Mouse (Mus musculus): ENCODE data around the gene Dgke. TPM values are rescaled to one million over a fixed set of nuclear protein-coding genes. Genes with fewer than 3 reads are reported as not detected.
"Not testable (repeated sequence)": the region's sequence is repeated elsewhere in the genome, so short reads cannot be mapped to it uniquely, and the experiment has no call there.

Dgke gene
- 14.8 and 15.6 TPM in 2 replicates for polyA plus RNA-seq (2015; fragmentation: Nextera tagmentation; extraction: Ambion mirVana)

DNA sequence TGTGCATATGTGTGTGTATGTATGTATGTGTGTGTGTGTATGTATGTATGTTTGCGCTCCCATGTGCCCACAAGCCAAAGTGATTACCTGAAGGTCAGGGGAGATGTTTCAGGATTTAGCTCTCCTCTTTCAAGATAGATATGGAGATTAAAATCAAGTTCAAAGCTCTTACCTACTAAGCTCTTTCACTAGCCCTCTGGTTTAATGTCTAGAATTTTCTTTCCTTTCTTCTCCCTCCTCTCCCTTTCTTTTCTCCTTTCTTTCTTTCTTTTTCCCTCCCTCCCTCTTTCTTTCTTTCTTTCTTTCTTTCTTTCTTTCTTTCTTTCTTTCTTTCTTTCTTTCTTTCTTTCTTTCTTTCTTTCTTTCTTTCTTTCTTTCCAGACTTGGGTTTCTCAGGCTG lies at the start of gene Dgke:
TSS of gene Dgke (minus strand) at position 101 of the 400 bp plus-strand sequence.
- no peaks in the 10 kb centered on the region for H3K27me3 ChIP-seq
- WGBS: 100% methylated on average over 1 of the region's 1 CpGs
- H3K4me1 ChIP-seq (replicated peaks): no peaks in the 10 kb centered on the region
- H3K4me3 ChIP-seq: no peak within 1 kb of the TSS
- no peaks in the 10 kb centered on the region for H3K36me3 ChIP-seq
- H3K9ac ChIP-seq: no peak within 1 kb of the TSS
- H3K9me3 ChIP-seq: no peaks in the 10 kb centered on the region
- ATAC-seq (ENCODE audit: low FRiP score): no peak
- no peak within 1 kb of the TSS for H3K4me2 ChIP-seq
- no peak within 1 kb of the TSS for H3K27ac ChIP-seq

GRCm38 (mm10) chr11:89107180-89107807 lies 40.6 kb upstream of the Dgke start:
- Histone ChIP-seq H3K9me3 (no peaks in the 10 kb centered on the region), H3K9ac (no peak overlapping the region), H3K27me3 (0 out of 2 replicates have a peak, but pooled peaks cover under 1% of the 10 kb centered on the region), H3K4me2 (no peak overlapping the region), H3K4me3 (no peak overlapping the region), H3K36me3 (no peaks in the 10 kb centered on the region), H3K27ac (no peak overlapping the region), H3K4me1 (replicated peaks) (no peaks in the 10 kb centered on the region)
- no peak for ATAC-seq (ENCODE audit: low FRiP score)
- 36% methylated on average over 12 of the region's 12 CpGs for WGBS

GRCm38 (mm10) chr11:89105823-89106222 lies 39.2 kb upstream of the Dgke start:
- H3K27me3 ChIP-seq: peaks cover 11% of the 10 kb centered on the region
- H3K4me3 ChIP-seq: no peak overlapping the region
- H3K36me3 ChIP-seq: no peaks in the 10 kb centered on the region
- H3K4me1 ChIP-seq (replicated peaks): peaks cover 4% of the 10 kb centered on the region; the same call in 1 of the 2 replicates
- 89% methylated on average over 11 of the region's 11 CpGs for WGBS
- ATAC-seq (ENCODE audit: low FRiP score): no peak
- no peak overlapping the region for H3K4me2 ChIP-seq
- no peak overlapping the region for H3K9ac ChIP-seq
- no peaks in the 10 kb centered on the region for H3K9me3 ChIP-seq
- H3K27ac ChIP-seq: no peak overlapping the region

- H3K9me3 ChIP-seq: no peaks in the 10 kb centered on the region
- H3K4me2 ChIP-seq: no peak overlapping the region
- H3K27ac ChIP-seq: no peak overlapping the region
- peaks cover 11% of the 10 kb centered on the region for H3K27me3 ChIP-seq
- ATAC-seq (ENCODE audit: low FRiP score): no peak
- H3K36me3 ChIP-seq: no peaks in the 10 kb centered on the region
- H3K9ac ChIP-seq: no peak overlapping the region
- 94% methylated on average over 8 of the region's 8 CpGs for WGBS
- H3K4me3 ChIP-seq: no peak overlapping the region
- peaks cover 7% of the 10 kb centered on the region; the same call in 1 of the 2 replicates for H3K4me1 ChIP-seq (replicated peaks)
Measured at GRCm38 (mm10) chr11:89105211-89105610, 38.6 kb upstream of the Dgke start.

DNA sequence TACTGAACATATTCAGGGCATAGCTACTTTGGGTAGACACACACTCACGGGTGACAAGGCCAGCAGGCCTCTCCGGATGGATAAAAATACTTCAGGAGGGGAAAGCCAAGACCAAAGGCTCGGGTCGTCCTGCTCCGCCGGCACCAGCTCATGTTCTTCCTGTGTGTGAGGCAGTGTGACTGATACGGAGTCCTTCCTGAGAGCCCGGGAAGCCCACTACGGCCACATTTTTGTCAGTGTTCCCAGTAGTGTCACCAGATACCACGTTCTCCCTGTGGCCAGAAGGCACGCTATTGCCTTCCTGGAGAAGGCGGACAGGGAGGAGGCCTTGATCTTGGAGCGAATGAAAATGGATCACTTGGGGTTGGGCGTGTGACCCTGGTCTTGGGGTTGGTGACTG lies 36.5 kb upstream of the Dgke start:
- WGBS: 87% methylated on average over 14 of the region's 14 CpGs
- Histone ChIP-seq H3K4me1 (replicated peaks) (peaks cover 7% of the 10 kb centered on the region; the same call in 1 of the 2 replicates), H3K27ac (no peak overlapping the region), H3K36me3 (no peaks in the 10 kb centered on the region), H3K9ac (no peak overlapping the region), H3K4me2 (no peak overlapping the region), H3K4me3 (no peak overlapping the region), H3K9me3 (no peaks in the 10 kb centered on the region), H3K27me3 (peaks cover 11% of the 10 kb centered on the region)
- ATAC-seq (ENCODE audit: low FRiP score): no peak

GRCm38 (mm10) chr11:89100826-89101321 lies 34.2 kb upstream of the Dgke start:
- peak overlapping the region; percentile 49 for H3K4me2 ChIP-seq
- H3K9me3 ChIP-seq: no peaks in the 10 kb centered on the region
- H3K9ac ChIP-seq: peak overlapping the region; percentile 21; the same call in 1 of the 2 replicates
- ATAC-seq (ENCODE audit: low FRiP score): no peak
- no peak overlapping the region for H3K27ac ChIP-seq
- H3K27me3 ChIP-seq: peaks cover 11% of the 10 kb centered on the region
- H3K4me3 ChIP-seq: peak overlapping the region; percentile 22
- no peaks in the 10 kb centered on the region for H3K36me3 ChIP-seq
- peaks cover 7% of the 10 kb centered on the region; the same call in 1 of the 2 replicates for H3K4me1 ChIP-seq (replicated peaks)
- WGBS: 41% methylated on average over 17 of the region's 17 CpGs

DNA sequence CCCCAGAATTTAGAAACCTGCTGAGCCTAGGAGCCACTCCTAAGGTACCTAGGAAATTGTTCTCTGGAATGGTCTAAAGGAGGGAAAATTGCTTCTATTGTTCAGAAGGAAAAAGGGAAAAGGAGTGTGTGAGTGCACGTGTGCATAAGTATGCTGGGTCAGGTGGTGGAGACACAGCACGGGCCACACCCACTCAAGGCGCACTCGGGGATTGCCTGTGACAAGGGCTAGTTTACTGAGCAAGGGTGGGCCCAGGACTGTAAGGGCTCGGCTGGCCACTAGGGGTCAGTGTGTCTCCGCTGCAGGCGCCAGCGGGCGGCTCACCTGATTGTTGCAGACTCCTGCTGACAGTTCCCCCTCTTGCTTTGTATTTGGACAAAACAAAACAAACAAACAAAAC lies 33.8 kb upstream of the Dgke start:
- no peaks in the 10 kb centered on the region for H3K9me3 ChIP-seq
- peak overlapping the region; percentile 22 for H3K4me3 ChIP-seq
- H3K27me3 ChIP-seq: peaks cover 11% of the 10 kb centered on the region
- ATAC-seq (ENCODE audit: low FRiP score): peak; percentile 73; the same call in 1 of the 2 replicates
- H3K9ac ChIP-seq: peak overlapping the region; percentile 21; the same call in 1 of the 2 replicates
- under 1% methylated on average over 9 of the region's 9 CpGs for WGBS
- H3K27ac ChIP-seq: no peak overlapping the region
- no peaks in the 10 kb centered on the region for H3K36me3 ChIP-seq
- peak overlapping the region; percentile 49 for H3K4me2 ChIP-seq
- H3K4me1 ChIP-seq (replicated peaks): peaks cover 7% of the 10 kb centered on the region; the same call in 1 of the 2 replicates

GRCm38 (mm10) chr11:89098930-89099329 lies 32.3 kb upstream of the Dgke start:
- Histone ChIP-seq H3K36me3 (no peaks in the 10 kb centered on the region), H3K4me1 (replicated peaks) (peaks cover 7% of the 10 kb centered on the region; the same call in 1 of the 2 replicates), H3K9ac (no peak overlapping the region), H3K4me2 (no peak overlapping the region), H3K4me3 (no peak overlapping the region), H3K27ac (no peak overlapping the region), H3K27me3 (peaks cover 11% of the 10 kb centered on the region), H3K9me3 (no peaks in the 10 kb centered on the region)
- WGBS: 77% methylated on average over 6 of the region's 6 CpGs
- ATAC-seq (ENCODE audit: low FRiP score): no peak

DNA sequence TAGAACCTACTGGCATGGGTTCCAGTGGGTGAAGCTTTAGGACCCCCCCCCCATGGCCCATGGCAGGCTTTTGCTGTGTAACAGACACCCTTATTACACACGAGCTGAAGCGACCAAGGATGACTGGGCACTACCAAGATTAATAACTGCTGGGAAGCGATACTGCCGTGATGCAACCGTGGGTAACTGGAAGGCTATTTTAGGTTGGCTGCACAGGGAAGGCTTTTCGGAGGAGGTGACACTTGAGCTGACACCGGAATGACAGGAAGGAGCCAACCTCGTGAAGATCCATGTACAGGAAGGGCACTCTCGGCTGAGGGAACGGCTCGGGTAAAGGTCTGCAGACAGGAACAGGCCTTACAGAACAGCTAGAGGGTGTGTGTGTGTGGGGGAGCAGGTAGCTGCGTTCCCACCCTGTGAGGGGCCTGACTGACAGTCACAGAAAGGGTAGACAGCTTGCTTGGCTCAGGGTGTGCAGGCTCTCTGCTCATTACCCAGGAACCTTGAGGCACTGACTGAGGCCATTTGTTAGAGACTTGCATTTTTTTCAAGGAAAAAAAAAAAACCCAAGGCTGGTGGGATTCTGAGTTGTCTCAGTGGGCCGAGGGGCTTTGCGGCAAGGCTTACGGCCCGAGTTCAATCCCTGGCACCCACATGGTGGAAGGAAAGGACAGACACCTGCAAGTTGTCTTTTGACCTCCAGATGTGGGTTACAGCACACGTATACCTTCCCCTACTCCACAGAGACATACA lies 31.6 kb upstream of the Dgke start:
- WGBS: 82% methylated on average over 17 of the region's 17 CpGs
- no peak overlapping the region for H3K27ac ChIP-seq
- H3K9ac ChIP-seq: no peak overlapping the region
- peaks cover 11% of the 10 kb centered on the region for H3K27me3 ChIP-seq
- ATAC-seq (ENCODE audit: low FRiP score): no peak
- no peak overlapping the region for H3K4me2 ChIP-seq
- no peak overlapping the region for H3K4me3 ChIP-seq
- no peaks in the 10 kb centered on the region for H3K36me3 ChIP-seq
- peaks cover 7% of the 10 kb centered on the region; the same call in 1 of the 2 replicates for H3K4me1 ChIP-seq (replicated peaks)
- no peaks in the 10 kb centered on the region for H3K9me3 ChIP-seq

GRCm38 (mm10) chr11:89097292-89097691 lies 30.6 kb upstream of the Dgke start:
- H3K27me3 ChIP-seq: peaks cover 11% of the 10 kb centered on the region
- H3K4me2 ChIP-seq; H3K4me1 ChIP-seq (replicated peaks); H3K36me3 ChIP-seq; H3K27ac ChIP-seq; H3K9ac ChIP-seq; H3K9me3 ChIP-seq; H3K4me3 ChIP-seq; ATAC-seq (ENCODE audit: low FRiP score): not testable (repeated sequence)
- 91% methylated on average over 10 of the region's 10 CpGs for WGBS

DNA sequence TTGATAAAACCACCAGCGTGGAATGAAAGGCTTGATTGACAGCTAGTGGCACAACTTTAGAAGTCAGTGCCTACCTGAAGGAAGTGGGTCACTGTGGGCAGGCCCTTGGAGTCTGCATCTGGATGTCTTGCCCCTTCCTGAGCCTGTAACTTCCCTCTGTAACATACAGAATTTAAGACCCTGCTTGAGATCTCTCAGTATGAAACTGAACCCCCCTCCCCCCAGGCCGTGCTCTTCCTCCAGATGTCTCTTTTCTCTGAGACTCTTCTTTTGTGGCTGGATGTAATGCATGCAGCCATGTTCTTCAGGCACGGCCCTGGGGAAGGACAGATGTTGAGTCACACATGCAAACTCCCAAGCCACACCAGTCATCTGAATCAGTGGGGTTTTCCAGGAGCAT lies 28.7 kb upstream of the Dgke start:
- 83% methylated on average over 3 of the region's 3 CpGs for WGBS
- H3K4me2 ChIP-seq: no peak overlapping the region
- no peaks in the 10 kb centered on the region for H3K9me3 ChIP-seq
- ATAC-seq (ENCODE audit: low FRiP score): no peak
- no peaks in the 10 kb centered on the region for H3K36me3 ChIP-seq
- H3K4me1 ChIP-seq (replicated peaks): no peaks in the 10 kb centered on the region
- no peak overlapping the region for H3K27ac ChIP-seq
- no peak overlapping the region for H3K4me3 ChIP-seq
- H3K9ac ChIP-seq: no peak overlapping the region
- H3K27me3 ChIP-seq: no peaks in the 10 kb centered on the region

- no peak overlapping the region for H3K4me2 ChIP-seq
- H3K9me3 ChIP-seq: no peaks in the 10 kb centered on the region
- no peak overlapping the region for H3K9ac ChIP-seq
- H3K36me3 ChIP-seq: no peaks in the 10 kb centered on the region
- H3K4me1 ChIP-seq (replicated peaks): no peaks in the 10 kb centered on the region
- ATAC-seq (ENCODE audit: low FRiP score): no peak
- H3K4me3 ChIP-seq: no peak overlapping the region
- WGBS: 79% methylated on average over 9 of the region's 9 CpGs
- no peak overlapping the region for H3K27ac ChIP-seq
- H3K27me3 ChIP-seq: no peaks in the 10 kb centered on the region
Measured at GRCm38 (mm10) chr11:89092714-89093113, 26.1 kb upstream of the Dgke start.
